Mouse (Mus musculus): ENCODE data around the gene Sprr2a2. TPM values are rescaled to one million over a fixed set of nuclear protein-coding genes. Genes with fewer than 3 reads are reported as not detected.
"Not testable (repeated sequence)": the region's sequence is repeated elsewhere in the genome, so short reads cannot be mapped to it uniquely, and the experiment has no call there.

The Sprr2a2 gene
- polyA plus RNA-seq, 2 experiments, result 9.7 to 10.2 TPM

- peak; percentile 19; the same call in 1 of the 2 replicates for ATAC-seq (ENCODE audit: low FRiP score, low read depth)
- H3K4me3 ChIP-seq (replicated peaks; ENCODE audit: low read length); H3K27ac ChIP-seq (replicated peaks; ENCODE audit: low read depth, low read length); H3K27me3 ChIP-seq (ENCODE audit: control insufficient read depth, insufficient read depth, low read length); H3K4me1 ChIP-seq (ENCODE audit: control insufficient read depth, insufficient read depth, low read length); H3K9ac ChIP-seq (ENCODE audit: low read depth, low read length, severe bottlenecking); DNase-seq (ENCODE audit: low spot score); H3K4me2 ChIP-seq (replicated peaks; ENCODE audit: low read depth, low read length, severe bottlenecking); H3K9me3 ChIP-seq (ENCODE audit: control insufficient read depth, low read length); H3K36me3 ChIP-seq (ENCODE audit: control insufficient read depth, insufficient read depth, low read length): not testable (repeated sequence)
Observed at GRCm38 (mm10) chr3:92223708-92224107, 8.0 kb downstream of the Sprr2a2 start.

DNA sequence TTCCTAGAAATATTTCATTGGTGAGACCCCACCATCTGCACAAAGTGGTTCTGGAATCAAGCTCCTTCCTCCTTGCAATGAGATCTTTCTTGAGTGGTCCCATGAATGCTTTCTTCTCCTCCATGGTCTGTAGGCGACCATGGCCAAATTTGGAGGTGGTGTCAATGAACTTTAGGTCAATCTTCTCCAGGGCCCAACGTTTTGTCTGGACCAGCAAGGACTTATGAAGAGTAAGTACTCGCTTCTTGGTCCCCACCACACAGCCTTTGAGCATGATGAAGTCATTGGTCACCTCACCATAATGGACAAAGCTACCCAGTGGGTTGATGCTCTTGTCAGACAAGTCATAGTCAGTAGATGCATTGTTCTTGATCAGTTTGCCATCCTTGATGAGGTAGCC lies 11.7 kb downstream of the Sprr2a2 start:
- not testable (repeated sequence) for H3K4me3 ChIP-seq (replicated peaks; ENCODE audit: low read length); H3K36me3 ChIP-seq (ENCODE audit: control insufficient read depth, insufficient read depth, low read length); H3K4me1 ChIP-seq (ENCODE audit: control insufficient read depth, insufficient read depth, low read length); ATAC-seq (ENCODE audit: low FRiP score, low read depth); H3K4me2 ChIP-seq (replicated peaks; ENCODE audit: low read depth, low read length, severe bottlenecking); DNase-seq (ENCODE audit: low spot score); H3K27me3 ChIP-seq (ENCODE audit: control insufficient read depth, insufficient read depth, low read length); H3K27ac ChIP-seq (replicated peaks; ENCODE audit: low read depth, low read length); H3K9ac ChIP-seq (ENCODE audit: low read depth, low read length, severe bottlenecking); H3K9me3 ChIP-seq (ENCODE audit: control insufficient read depth, low read length)
- WGBS, result 65% methylated on average over 2 of the region's 3 CpGs

DNA sequence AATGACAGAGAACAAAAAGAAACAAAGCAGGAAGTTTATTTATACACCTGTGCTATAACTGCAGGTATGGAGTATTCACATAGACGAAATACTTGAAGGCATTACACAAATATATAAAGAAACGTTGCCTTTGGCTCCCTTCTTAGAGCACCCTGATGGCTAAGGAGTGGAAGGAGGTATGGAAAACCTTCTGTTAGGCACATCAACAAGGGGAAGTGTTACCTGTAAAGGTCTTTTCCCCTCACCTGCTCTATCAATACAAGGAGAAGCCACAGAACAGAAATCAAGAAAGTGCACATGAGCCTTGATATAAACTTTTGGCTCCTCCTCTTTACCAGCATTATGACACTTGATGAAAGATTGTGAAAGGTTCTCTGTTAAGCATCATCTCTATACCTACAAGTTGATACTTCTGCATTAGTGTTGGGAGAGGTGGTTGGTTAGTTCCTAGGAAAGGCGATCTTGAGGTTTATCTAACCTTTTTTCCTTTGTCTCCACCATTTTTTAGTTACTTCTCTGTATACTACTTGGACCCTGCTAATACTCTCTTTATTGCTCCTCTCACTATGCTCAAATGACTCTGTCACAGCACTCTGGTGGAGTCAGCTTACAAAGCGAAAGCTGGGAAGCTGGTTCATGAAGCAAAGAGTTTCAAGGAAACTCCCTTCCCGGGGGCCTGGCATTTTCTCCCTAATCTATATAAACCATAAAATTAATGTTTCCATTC lies 20.9 kb downstream of the Sprr2a2 start:
- no CpG with 5 or more reads among the region's 5 CpGs for WGBS
- H3K9ac ChIP-seq (ENCODE audit: low read depth, low read length, severe bottlenecking); H3K4me1 ChIP-seq (ENCODE audit: control insufficient read depth, insufficient read depth, low read length); H3K36me3 ChIP-seq (ENCODE audit: control insufficient read depth, insufficient read depth, low read length); H3K27ac ChIP-seq (replicated peaks; ENCODE audit: low read depth, low read length); DNase-seq (ENCODE audit: low spot score); H3K27me3 ChIP-seq (ENCODE audit: control insufficient read depth, insufficient read depth, low read length); H3K4me3 ChIP-seq (replicated peaks; ENCODE audit: low read length); H3K9me3 ChIP-seq (ENCODE audit: control insufficient read depth, low read length); H3K4me2 ChIP-seq (replicated peaks; ENCODE audit: low read depth, low read length, severe bottlenecking): not testable (repeated sequence)
- ATAC-seq (ENCODE audit: low FRiP score, low read depth), result 0 out of 2 replicates have a peak, but pooled peaks have one; percentile 29

DNA sequence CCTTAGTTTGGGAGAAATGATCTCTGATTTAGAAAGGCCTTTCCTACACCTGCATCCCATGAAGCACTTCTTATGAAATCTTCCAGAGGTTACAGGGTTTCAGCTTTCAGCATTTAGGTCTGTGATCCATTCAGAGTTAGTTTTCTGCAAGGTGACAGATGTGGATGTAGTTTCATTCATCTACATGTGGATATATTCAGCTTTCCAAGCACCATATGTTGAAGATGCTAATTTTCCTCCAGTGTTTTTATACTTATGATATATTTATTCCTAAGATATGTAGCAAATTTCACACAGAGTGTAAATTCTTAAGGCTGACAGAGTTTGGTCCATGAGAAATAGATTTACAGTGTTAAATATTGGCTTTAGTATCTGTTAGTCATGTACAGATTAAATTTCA lies 23.0 kb downstream of the Sprr2a2 start:
- not testable (repeated sequence) for H3K9me3 ChIP-seq (ENCODE audit: control insufficient read depth, low read length); H3K27me3 ChIP-seq (ENCODE audit: control insufficient read depth, insufficient read depth, low read length); H3K27ac ChIP-seq (replicated peaks; ENCODE audit: low read depth, low read length); H3K4me1 ChIP-seq (ENCODE audit: control insufficient read depth, insufficient read depth, low read length); H3K4me3 ChIP-seq (replicated peaks; ENCODE audit: low read length); H3K9ac ChIP-seq (ENCODE audit: low read depth, low read length, severe bottlenecking); DNase-seq (ENCODE audit: low spot score); H3K4me2 ChIP-seq (replicated peaks; ENCODE audit: low read depth, low read length, severe bottlenecking); H3K36me3 ChIP-seq (ENCODE audit: control insufficient read depth, insufficient read depth, low read length)
- peak; percentile 53 for ATAC-seq (ENCODE audit: low FRiP score, low read depth)

GRCm38 (mm10) chr3:92239197-92239596 lies 23.5 kb downstream of the Sprr2a2 start:
- not testable (repeated sequence) for ATAC-seq (ENCODE audit: low FRiP score, low read depth); H3K4me3 ChIP-seq (replicated peaks; ENCODE audit: low read length); H3K4me2 ChIP-seq (replicated peaks; ENCODE audit: low read depth, low read length, severe bottlenecking); H3K9me3 ChIP-seq (ENCODE audit: control insufficient read depth, low read length); H3K9ac ChIP-seq (ENCODE audit: low read depth, low read length, severe bottlenecking); DNase-seq (ENCODE audit: low spot score); H3K27ac ChIP-seq (replicated peaks; ENCODE audit: low read depth, low read length); H3K36me3 ChIP-seq (ENCODE audit: control insufficient read depth, insufficient read depth, low read length); H3K4me1 ChIP-seq (ENCODE audit: control insufficient read depth, insufficient read depth, low read length); H3K27me3 ChIP-seq (ENCODE audit: control insufficient read depth, insufficient read depth, low read length)
- WGBS, result no CpG with 5 or more reads among the region's 1 CpGs

DNA sequence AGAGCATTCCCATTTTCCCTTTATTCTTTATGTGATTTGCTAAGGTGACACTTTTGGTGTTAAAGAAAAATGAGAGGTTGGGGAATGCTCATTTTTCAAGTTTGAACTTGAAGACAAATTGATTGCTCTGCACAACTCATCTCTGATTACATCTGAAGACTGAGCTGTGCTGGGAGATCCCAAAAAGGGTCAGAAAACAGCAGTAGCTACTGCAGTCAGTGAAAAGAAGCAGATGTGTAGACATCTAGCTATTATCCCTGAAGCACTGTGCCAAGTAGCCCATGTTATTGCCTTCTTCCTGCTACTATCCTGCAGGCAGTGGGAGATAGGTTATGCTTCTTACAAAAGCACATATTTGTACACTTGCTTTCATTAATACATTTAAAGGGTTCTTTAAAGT lies 29.1 kb downstream of the Sprr2a2 start:
- not testable (repeated sequence) for DNase-seq (ENCODE audit: low spot score)

GRCm38 (mm10) chr3:92246245-92246644 lies 30.5 kb downstream of the Sprr2a2 start:
- H3K27ac ChIP-seq (replicated peaks; ENCODE audit: low read depth, low read length); ATAC-seq (ENCODE audit: low FRiP score, low read depth); H3K9ac ChIP-seq (ENCODE audit: low read depth, low read length, severe bottlenecking); H3K36me3 ChIP-seq (ENCODE audit: control insufficient read depth, insufficient read depth, low read length); H3K4me1 ChIP-seq (ENCODE audit: control insufficient read depth, insufficient read depth, low read length); H3K4me3 ChIP-seq (replicated peaks; ENCODE audit: low read length); H3K27me3 ChIP-seq (ENCODE audit: control insufficient read depth, insufficient read depth, low read length); H3K9me3 ChIP-seq (ENCODE audit: control insufficient read depth, low read length); H3K4me2 ChIP-seq (replicated peaks; ENCODE audit: low read depth, low read length, severe bottlenecking); DNase-seq (ENCODE audit: low spot score): not testable (repeated sequence)
- no CpG with 5 or more reads among the region's 10 CpGs for WGBS

More for the DNA sequence above, 29.1 kb downstream of the Sprr2a2 start:
- H3K4me2 ChIP-seq (replicated peaks; ENCODE audit: low read depth, low read length, severe bottlenecking); H3K9ac ChIP-seq (ENCODE audit: low read depth, low read length, severe bottlenecking); H3K4me1 ChIP-seq (ENCODE audit: control insufficient read depth, insufficient read depth, low read length); H3K27me3 ChIP-seq (ENCODE audit: control insufficient read depth, insufficient read depth, low read length); H3K36me3 ChIP-seq (ENCODE audit: control insufficient read depth, insufficient read depth, low read length); H3K27ac ChIP-seq (replicated peaks; ENCODE audit: low read depth, low read length); H3K9me3 ChIP-seq (ENCODE audit: control insufficient read depth, low read length); H3K4me3 ChIP-seq (replicated peaks; ENCODE audit: low read length): not testable (repeated sequence)
- 0 out of 2 replicates have a peak, but pooled peaks have one; percentile 21 for ATAC-seq (ENCODE audit: low FRiP score, low read depth)

- DNase-seq (ENCODE audit: low spot score); ATAC-seq (ENCODE audit: low FRiP score, low read depth); H3K4me3 ChIP-seq (replicated peaks; ENCODE audit: low read length); H3K27me3 ChIP-seq (ENCODE audit: control insufficient read depth, insufficient read depth, low read length); H3K4me1 ChIP-seq (ENCODE audit: control insufficient read depth, insufficient read depth, low read length); H3K4me2 ChIP-seq (replicated peaks; ENCODE audit: low read depth, low read length, severe bottlenecking); H3K36me3 ChIP-seq (ENCODE audit: control insufficient read depth, insufficient read depth, low read length); H3K27ac ChIP-seq (replicated peaks; ENCODE audit: low read depth, low read length); H3K9ac ChIP-seq (ENCODE audit: low read depth, low read length, severe bottlenecking); H3K9me3 ChIP-seq (ENCODE audit: control insufficient read depth, low read length): not testable (repeated sequence)
Observed at GRCm38 (mm10) chr3:92248494-92248893, 32.8 kb downstream of the Sprr2a2 start.

Measured in limb, embryonic 14.5 days (tissue).